Mouse (Mus musculus) mouse trophoblast stem cell (cell line): Measurements from ENCODE around the gene Vamp2.

Source experiments
- in situ Hi-C, 2 experiments: fragments of 300-500 bp; cut with MseI, MboI; formaldehyde crosslinking; loops; 2 replicates in 1 of 2; 3 replicates in 1 of 2; pipeline ENCODE4 v1.15.1; 2025

Vamp2 gene

GRCm38 (mm10) chr11:69064259-69065133 lies 23.8 kb upstream of the Vamp2 start:
- in situ Hi-C loops = loop anchor here (5.0 kb wide), 1 partner anchor 58 kb away; the partner anchor contains the start of genes 9130213A22Rik (in 2 of the 2) and Hes7 (in 2 of the 2)

- in situ Hi-C loops = loop anchor here in 1 of 2 experiments (5.0 kb wide), 1 partner anchor 57 kb away; the partner anchor contains the start of genes 9130213A22Rik and Hes7
These were observed 22.8 kb upstream of the Vamp2 start for GRCm38 (mm10) chr11:69065394-69065925.

DNA sequence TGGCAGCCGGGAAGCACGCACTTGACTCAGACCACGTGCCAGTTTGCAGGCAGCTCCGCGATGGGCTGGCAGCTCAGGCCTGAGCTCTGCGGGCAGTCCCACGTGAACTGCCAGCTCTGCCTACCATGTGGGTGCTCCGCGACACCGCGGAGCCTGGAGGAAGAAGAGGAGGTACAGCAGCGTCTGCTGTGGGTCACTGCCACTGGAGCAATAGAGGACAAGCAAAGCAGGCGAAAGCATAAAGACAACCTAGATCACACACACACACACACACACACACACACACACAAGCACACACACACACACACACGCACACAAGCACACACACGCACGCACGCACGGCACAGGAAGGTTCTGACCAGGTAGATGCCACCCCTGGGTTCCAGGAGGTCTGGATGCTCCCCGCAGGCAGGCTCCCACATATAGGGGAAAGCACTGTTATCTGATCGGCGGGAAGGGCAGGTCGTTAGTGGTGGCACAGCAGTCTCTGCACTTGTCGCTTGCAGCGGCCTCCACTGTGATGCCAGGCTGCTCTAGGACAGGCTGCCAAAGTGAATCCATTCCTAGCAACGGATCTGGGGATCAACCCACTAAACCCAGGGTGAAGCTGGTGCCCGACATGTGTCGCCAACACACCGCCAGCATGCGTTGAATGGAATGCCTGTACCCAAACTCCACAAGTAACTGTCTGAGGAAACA lies 22.0 kb upstream of the Vamp2 start:
- in situ Hi-C loops = loop anchor here in 1 of 2 experiments (5.0 kb wide), 1 partner anchor 56 kb away; the partner anchor contains the start of genes 9130213A22Rik and Hes7

DNA sequence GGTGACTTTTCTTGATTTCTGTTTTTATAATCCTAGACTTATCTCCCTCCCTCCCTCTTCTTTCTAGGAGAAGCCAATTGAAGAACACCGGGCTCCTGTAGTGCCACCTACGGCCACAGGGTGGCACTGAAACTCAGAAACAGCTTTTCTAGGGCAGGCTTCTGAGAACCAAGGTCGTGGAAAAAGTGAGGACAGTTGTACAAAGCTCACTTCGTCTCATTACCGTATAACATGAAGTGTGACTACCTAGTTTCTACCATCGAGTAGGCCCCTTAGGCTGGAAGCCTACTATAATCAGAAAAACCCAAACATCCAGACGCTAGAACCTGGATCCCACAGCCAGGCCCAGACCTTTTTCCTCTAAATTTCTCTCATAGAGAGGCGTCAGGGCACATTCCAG lies 21.3 kb upstream of the Vamp2 start:
- in situ Hi-C loops = loop anchor here in 1 of 2 experiments (5.0 kb wide), 1 partner anchor 55 kb away; the partner anchor contains the start of genes 9130213A22Rik and Hes7

GRCm38 (mm10) chr11:69067601-69068000 lies 20.7 kb upstream of the Vamp2 start:
- in situ Hi-C loops = loop anchor here in 1 of 2 experiments (5.0 kb wide), 1 partner anchor 55 kb away; the partner anchor contains the start of genes 9130213A22Rik and Hes7

- in situ Hi-C loops = no loop called here
These were observed 18.2 kb upstream of the Vamp2 start for GRCm38 (mm10) chr11:69070093-69070492.

- in situ Hi-C loops = no loop called here
These were observed 17.6 kb upstream of the Vamp2 start, which contains the start of gene Tmem107 for GRCm38 (mm10) chr11:69070590-69071222. Gene Tmem107 (plus strand): TSS chr11:69070806.

- in situ Hi-C loops = no loop called here
These were observed 17.0 kb upstream of the Vamp2 start for GRCm38 (mm10) chr11:69071262-69071661.

DNA sequence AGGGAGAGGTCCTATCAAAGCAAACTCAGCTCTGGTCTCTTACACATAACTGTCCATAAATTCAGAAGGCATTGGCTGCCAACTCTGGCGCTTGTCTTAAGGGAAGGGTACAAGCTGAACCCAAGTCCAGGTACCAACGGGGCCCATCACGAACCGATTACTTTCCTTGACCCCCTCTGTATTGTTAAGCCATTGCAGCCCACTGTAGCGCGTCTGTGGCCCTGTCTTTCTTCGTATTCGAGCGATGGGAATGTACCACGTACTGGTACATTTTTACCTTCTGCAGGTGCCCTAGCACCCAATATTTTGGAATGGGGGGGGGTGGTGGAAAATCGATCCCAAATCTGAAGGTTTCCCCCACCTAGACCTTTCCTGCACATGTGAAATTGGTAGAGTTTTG lies 16.1 kb upstream of the Vamp2 start:
- in situ Hi-C loops = no loop called here

DNA sequence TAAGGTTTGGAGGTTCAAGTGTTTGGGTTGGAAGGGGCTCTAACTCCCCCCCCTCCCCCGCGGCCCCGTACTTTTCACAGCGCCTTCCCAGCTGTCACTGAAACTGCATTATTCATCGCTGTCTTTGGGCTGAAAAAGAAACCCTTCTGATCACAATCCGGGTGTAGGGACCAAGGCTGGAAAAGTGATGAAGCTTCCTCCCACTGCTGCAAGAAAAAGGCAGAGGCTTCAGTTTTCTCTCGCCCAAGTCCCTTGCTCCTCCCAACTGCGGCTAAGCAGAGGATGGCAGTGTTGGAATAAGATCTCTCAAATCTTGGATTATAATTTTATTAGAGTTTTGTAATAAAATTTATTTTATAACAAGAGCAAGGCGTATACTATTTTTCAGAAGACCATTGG lies 15.6 kb upstream of the Vamp2 start:
- in situ Hi-C loops = no loop called here

DNA sequence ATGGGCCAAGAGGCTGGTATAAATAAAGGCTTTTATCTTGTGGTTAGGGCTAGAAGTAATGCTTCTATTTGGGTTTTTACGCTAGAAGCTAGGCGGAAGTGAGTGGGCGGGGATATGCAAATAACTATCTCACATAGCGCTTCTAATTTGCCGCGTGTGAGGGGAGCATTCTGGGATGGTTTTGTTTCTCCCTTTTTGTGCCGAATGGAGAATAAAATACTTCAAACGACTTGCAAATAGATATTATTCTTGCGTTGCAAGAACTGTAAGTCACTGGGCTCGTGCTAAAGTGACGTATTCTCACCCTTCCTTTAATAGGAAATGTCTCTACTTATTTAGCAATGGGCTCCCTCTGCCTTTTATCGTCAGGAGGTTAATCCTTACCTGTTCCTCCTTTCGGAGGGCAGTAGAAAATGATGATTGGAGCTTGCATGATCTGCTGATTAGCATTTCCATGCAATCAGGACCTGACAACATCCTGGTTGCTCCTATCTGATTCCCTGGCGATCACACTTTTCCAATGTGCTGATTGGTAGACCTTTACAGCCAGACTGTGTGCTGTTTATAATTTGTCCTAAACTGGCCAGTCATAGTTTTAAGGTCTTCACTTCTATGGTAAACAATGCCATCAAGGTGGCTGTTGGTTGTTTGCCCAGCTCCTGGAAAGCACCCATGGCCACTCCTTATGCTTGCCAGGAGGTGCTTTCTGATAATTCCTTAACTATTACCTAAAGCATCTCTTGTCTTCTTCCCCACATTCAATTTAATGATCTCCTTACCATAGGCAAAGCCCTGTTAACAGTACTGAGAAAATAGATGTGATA lies 15.0 kb upstream of the Vamp2 start:
- in situ Hi-C loops = no loop called here

GRCm38 (mm10) chr11:69073951-69074775 lies 14.1 kb upstream of the Vamp2 start:
- in situ Hi-C loops = no loop called here

GRCm38 (mm10) chr11:69074776-69075069 lies 13.6 kb upstream of the Vamp2 start:
- in situ Hi-C loops = no loop called here

GRCm38 (mm10) chr11:69075764-69076479 lies 12.4 kb upstream of the Vamp2 start:
- in situ Hi-C loops = no loop called here

DNA sequence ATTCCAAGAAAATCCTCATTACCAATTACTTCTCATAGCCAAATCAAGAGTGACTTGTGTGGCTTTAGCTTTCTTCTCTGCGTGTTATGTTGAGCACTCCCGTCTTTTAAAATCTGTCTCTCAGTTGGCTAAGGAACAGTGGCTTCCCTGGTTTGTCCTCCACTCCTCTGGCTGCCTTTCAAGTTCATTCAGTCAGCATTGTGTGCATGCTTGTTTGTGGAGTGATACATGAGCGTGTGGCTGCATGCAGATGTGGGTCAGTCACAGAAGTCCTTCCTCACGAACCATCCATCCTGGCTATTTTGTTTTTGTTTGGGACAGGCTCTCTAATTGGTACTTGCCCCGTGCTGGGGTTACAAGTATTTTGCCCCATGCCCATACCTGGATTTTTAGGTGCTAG lies 11.7 kb upstream of the Vamp2 start:
- in situ Hi-C loops = no loop called here

DNA sequence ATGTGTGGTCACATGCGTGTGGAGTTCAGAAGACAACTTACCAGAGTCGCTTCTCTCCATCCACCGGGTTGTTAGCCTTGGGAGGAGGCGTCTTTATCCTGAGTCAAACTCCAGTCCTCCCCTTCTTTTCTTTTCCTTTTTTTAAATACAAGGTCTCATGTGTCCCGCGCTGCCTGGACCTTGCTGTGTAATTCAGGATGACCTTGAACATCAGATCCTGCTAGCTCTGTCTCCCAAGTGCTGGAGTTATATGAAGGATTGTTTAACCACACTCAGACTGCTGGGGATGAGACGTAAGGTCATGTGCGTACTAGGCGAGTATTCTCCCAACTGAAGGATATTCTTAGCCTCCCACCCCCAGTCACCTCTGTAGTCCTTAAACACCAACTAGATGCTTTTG lies 11.0 kb upstream of the Vamp2 start:
- in situ Hi-C loops = no loop called here

DNA sequence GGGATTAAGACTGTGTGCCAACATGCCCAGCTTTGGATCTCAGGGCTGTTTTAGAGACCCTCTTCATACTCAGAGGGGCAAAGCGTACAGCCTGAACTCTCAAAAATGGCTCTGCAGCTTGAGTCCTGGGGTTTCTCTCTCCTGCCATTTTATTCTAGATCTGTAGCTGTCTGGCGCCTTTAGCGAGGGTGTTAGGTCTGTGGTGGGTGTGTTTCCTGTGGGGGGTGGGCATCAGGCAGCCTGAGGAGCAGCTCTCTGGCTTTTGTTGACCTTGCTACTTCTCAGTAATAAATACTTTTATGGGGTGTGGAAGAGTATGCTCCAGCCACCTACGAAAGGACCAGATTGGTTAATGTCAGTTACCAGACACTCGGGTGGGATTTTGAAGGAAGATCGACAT lies 10.2 kb upstream of the Vamp2 start:
- in situ Hi-C loops = no loop called here

- in situ Hi-C loops = no loop called here
These were observed 9.4 kb upstream of the Vamp2 start for GRCm38 (mm10) chr11:69078805-69079438.
